Mouse (Mus musculus) heart, adult 2 months (tissue): ENCODE results near the gene Myo18a. TPM values are rescaled to one million over a fixed set of nuclear protein-coding genes. Genes with fewer than 3 reads are reported as not detected.

Source experiments
- DNase-seq, 2 experiments: peaks; one replicate each; pipeline ENCODE4 v3.0.0; 2021
- H3K27ac ChIP-seq: fragments of 200-600 bp; 2 replicates; pipeline ENCODE4 v1.8.1; 2022
- H3K27me3 ChIP-seq: fragments of 200-500 bp; 2 replicates; pipeline ENCODE4 v1.6.1; 2012; ENCODE audit warnings: mild to moderate bottlenecking, low read length, inconsistent platforms, mixed read lengths; ENCODE audit not compliant: control insufficient read depth, insufficient read depth
- H3K36me3 ChIP-seq: fragments of 200-500 bp; 2 replicates; pipeline ENCODE4 v1.6.1; 2012; ENCODE audit warnings: low read length, inconsistent platforms; ENCODE audit not compliant: control insufficient read depth, insufficient read depth
- H3K4me1 ChIP-seq: fragments of 200-500 bp; 2 replicates; pipeline ENCODE4 v1.6.1; 2011; ENCODE audit warnings: low read length; ENCODE audit not compliant: control insufficient read depth, insufficient read depth
- H3K4me3 ChIP-seq: fragments of 200-600 bp; 2 replicates; pipeline ENCODE4 v1.8.1; 2022
- H3K79me2 ChIP-seq: fragments of 200-500 bp; replicated peaks from 2 replicates; pipeline ENCODE4 v1.6.1; 2012; ENCODE audit warnings: mild to moderate bottlenecking, inconsistent platforms, low read length, moderate library complexity, mixed read lengths; ENCODE audit not compliant: control insufficient read depth, insufficient read depth
- H3K9ac ChIP-seq: fragments of 200-500 bp; 2 replicates; pipeline ENCODE4 v1.6.1; 2012; ENCODE audit warnings: low read depth, mild to moderate bottlenecking, control low read depth, inconsistent platforms, low read length, mixed read lengths
- CTCF ChIP-seq: fragments of 200-600 bp; IDR thresholded peaks from 2 replicates; pipeline ENCODE4 v1.8.1; 2022; ENCODE audit warnings: antibody characterized with exemption, mild to moderate bottlenecking, moderate library complexity
- EP300 ChIP-seq: fragments of 200-500 bp; IDR thresholded peaks from 2 replicates; pipeline ENCODE4 v1.6.1; 2011; ENCODE audit warnings: low read depth, low read length, control low read depth; ENCODE audit not compliant: insufficient read depth
- POLR2A ChIP-seq: fragments of 200-500 bp; IDR thresholded peaks from 2 replicates; pipeline ENCODE4 v1.6.1; 2011; ENCODE audit warnings: mild to moderate bottlenecking, low read depth, low read length, control low read depth; ENCODE audit not compliant: insufficient read depth
- WGBS: fragments of 180-500 bp; shearing (Covaris S2); methylation state at CpG from one replicate; pipeline ENCODE4 v1.1.7; 2018; 5-methylcytosine and 5-hydroxymethylcytosine counted together
- intact Hi-C: fragments of 180-260 bp; cut with DNase I; formaldehyde crosslinking; loops from one replicate; pipeline ENCODE4 v1.15.1; 2025
- polyA plus RNA-seq: library from polyadenylated mRNA; depleted of rRNA; stranded (reverse); fragments of >200 nt; gene quantifications from 2 replicates; pipeline ENCODE4 v1.2.3, GENCODE M21; 2012
- total RNA-seq, 2 experiments: library from RNA; stranded (reverse); gene quantifications; 2 replicates each; pipeline ENCODE4 v1.2.3; 2021

The Myo18a gene
- total and polyA plus RNA-seq, 3 experiments = 98.6 to 274 (median 240) TPM

- no peaks in the 10 kb centered on the region for H3K27me3 ChIP-seq
- no peak overlapping the region for H3K9ac ChIP-seq
- TF ChIP-seq POLR2A = no peak
- peak; percentile 36 for TF ChIP-seq CTCF
- intact Hi-C loops = no loop called here
- no peaks in the 10 kb centered on the region; the same call in 1 of the 2 replicates for H3K4me1 ChIP-seq
- 86% methylated on average over 5 of the region's 5 CpGs for WGBS
- no peaks in the 10 kb centered on the region for H3K36me3 ChIP-seq
- DNase-seq = no peak
- no peaks in the 10 kb centered on the region for H3K79me2 ChIP-seq
- H3K4me3 ChIP-seq = no peak overlapping the region
- H3K27ac ChIP-seq = no peak overlapping the region
Measured at GRCm38 (mm10) chr11:77828163-77828562, 65.1 kb downstream of the Myo18a start.

- peak in 1 of 2 experiments; percentile 26 for DNase-seq
- TF ChIP-seq EP300 = no peak
- TF ChIP-seq CTCF = no peak
- TF ChIP-seq POLR2A = no peak
- intact Hi-C loops = no loop called here
- Histone ChIP-seq H3K4me1 (no peaks in the 10 kb centered on the region; the same call in 1 of the 2 replicates), H3K9ac (no peak overlapping the region), H3K27me3 (no peaks in the 10 kb centered on the region), H3K4me3 (no peak overlapping the region), H3K79me2 (no peaks in the 10 kb centered on the region), H3K27ac (no peak overlapping the region), H3K36me3 (no peaks in the 10 kb centered on the region)
- 67% methylated on average over 23 of the region's 23 CpGs for WGBS
Measured at GRCm38 (mm10) chr11:77829043-77829841, 66.2 kb downstream of the Myo18a start.

GRCm38 (mm10) chr11:77830875-77831274 is 67.8 kb downstream of the Myo18a start:
- Histone ChIP-seq H3K4me1 (no peaks in the 10 kb centered on the region; the same call in 1 of the 2 replicates), H3K27me3 (no peaks in the 10 kb centered on the region), H3K36me3 (no peaks in the 10 kb centered on the region), H3K9ac (no peak overlapping the region), H3K27ac (no peak overlapping the region), H3K4me3 (no peak overlapping the region), H3K79me2 (no peaks in the 10 kb centered on the region)
- 71% methylated on average over 7 of the region's 7 CpGs for WGBS
- TF ChIP-seq POLR2A (no peak), CTCF (no peak), EP300 (no peak)
- no peak for DNase-seq
- intact Hi-C loops = loop anchor here (5.0 kb wide), 1 partner anchor 36 kb away; no protein-coding TSS in a partner anchor

GRCm38 (mm10) chr11:77832541-77832940 is 69.5 kb downstream of the Myo18a start:
- Histone ChIP-seq H3K4me1 (no peaks in the 10 kb centered on the region), H3K27ac (no peak overlapping the region), H3K27me3 (no peaks in the 10 kb centered on the region), H3K79me2 (no peaks in the 10 kb centered on the region), H3K9ac (no peak overlapping the region), H3K4me3 (no peak overlapping the region), H3K36me3 (no peaks in the 10 kb centered on the region)
- intact Hi-C loops = loop anchor here (5.0 kb wide), 1 partner anchor 35 kb away; no protein-coding TSS in a partner anchor
- no peak for TF ChIP-seq POLR2A
- no peak for TF ChIP-seq CTCF
- no peak for TF ChIP-seq EP300
- 52% methylated on average over 4 of the region's 4 CpGs for WGBS
- DNase-seq = no peak

- no peaks in the 10 kb centered on the region for H3K36me3 ChIP-seq
Measured at GRCm38 (mm10) chr11:77835109-77835508, 72.1 kb downstream of the Myo18a start.

GRCm38 (mm10) chr11:77836290-77836689 is 73.2 kb downstream of the Myo18a start:
- H3K4me3 ChIP-seq = no peak overlapping the region
- TF ChIP-seq EP300 = no peak
- 74% methylated on average over 5 of the region's 5 CpGs for WGBS
- no peaks in the 10 kb centered on the region for H3K4me1 ChIP-seq
- H3K36me3 ChIP-seq = no peaks in the 10 kb centered on the region
- no peaks in the 10 kb centered on the region for H3K27me3 ChIP-seq
- H3K79me2 ChIP-seq = no peaks in the 10 kb centered on the region
- H3K27ac ChIP-seq = no peak overlapping the region
- DNase-seq = no peak
- no peak overlapping the region for H3K9ac ChIP-seq
- intact Hi-C loops = no loop called here

More at GRCm38 (mm10) chr11:77835109-77835508, 72.1 kb downstream of the Myo18a start:
- no peaks in the 10 kb centered on the region for H3K27me3 ChIP-seq
- no peaks in the 10 kb centered on the region for H3K4me1 ChIP-seq
- H3K4me3 ChIP-seq = no peak overlapping the region
- intact Hi-C loops = no loop called here
- no peak overlapping the region for H3K9ac ChIP-seq
- no peak for TF ChIP-seq POLR2A
- TF ChIP-seq EP300 = no peak
- peak; percentile 53 for TF ChIP-seq CTCF
- H3K79me2 ChIP-seq = no peaks in the 10 kb centered on the region
- no peak overlapping the region for H3K27ac ChIP-seq
- DNase-seq = no peak
- 87% methylated on average over 3 of the region's 3 CpGs for WGBS
